ENCODE assay signal across 28 mouse cellular contexts in the genomic region with DNA sequence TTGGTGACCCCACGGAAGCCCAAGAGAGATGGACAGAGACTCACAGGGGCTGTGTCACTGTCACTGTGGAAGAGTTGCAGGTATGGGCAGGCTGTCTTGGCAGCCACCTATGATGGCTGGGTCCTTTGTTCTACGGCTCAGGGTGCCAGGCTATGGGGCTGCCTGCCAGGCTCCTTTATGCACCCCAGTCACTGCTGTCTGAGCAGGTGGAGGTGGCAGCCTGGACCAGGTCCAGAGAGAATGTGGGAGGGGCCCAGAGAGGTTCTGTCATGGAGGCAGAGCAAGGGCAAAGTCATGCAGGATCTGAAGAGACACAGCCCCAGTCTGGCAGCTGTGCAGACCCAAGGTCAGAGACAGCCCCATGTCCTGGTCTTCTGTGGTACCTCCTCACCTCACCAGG. TPM values are rescaled to one million over a fixed set of nuclear protein-coding genes. Genes with fewer than 3 reads are reported as not detected.
A peak's percentile ranks its signal among the peaks of the same experiment; 100 is the strongest.
DNase-seq lines count a peak whose midpoint lies in the region; ATAC-seq and TF ChIP-seq lines count a peak whose summit lies in the region.
"Had no signal": no experiment of that assay in that cellular context is flagged by ENCODE, and none has a peak within 500 bp of the region (broad histone marks: within the 10 kb centered on the region; RNA-seq: fewer than 3 reads in every experiment).

No protein-coding gene starts in this region.

- WGBS in cerebellum, adult 2 months: 24% methylated on average over 2 of the region's 2 CpGs

- ATAC-seq in erythroblast, adult 5-6 weeks (replicated peaks; ENCODE audit: low FRiP score, poor library complexity, severe bottlenecking): no peak
- ATAC-seq: forebrain, embryonic 16.5 days; liver, embryonic 12.5 days had no signal

- no peaks in the 10 kb centered on the region for H3K27me3 ChIP-seq in cerebellum, adult 2 months (ENCODE audit: control insufficient read depth, insufficient read depth, low read length)

- no peak overlapping the region for H3K27ac ChIP-seq in cerebellum, adult 2 months (ENCODE audit: insufficient read depth, low read length)
- H3K27ac ChIP-seq: embryonic facial prominence, embryonic 12.5 days; hindbrain, embryonic 13.5 days; limb, embryonic 13.5 days; liver, embryonic 12.5 days; midbrain, embryonic 10.5 days; stomach, embryonic 15.5 days had no signal

- peak; percentile 6 to 27 for DNase-seq in kidney, postnatal 36 days
- no peak for DNase-seq in kidney, postnatal 4 days
- peak; percentile 84 to 89 for DNase-seq in cerebellum, adult 2 months
- DNase-seq in cerebellum, postnatal 14 days: peak; percentile 82 to 86
- DNase-seq in testis, postnatal 14 days (ENCODE audit: low spot score): peak; percentile 44
- no peak for DNase-seq in neural tube, embryonic 10.5 days (ENCODE audit: extremely low spot score, low spot score)
- DNase-seq: adrenal gland, adult 2 months; gastrocnemius, postnatal 14 days; heart, adult 18-20 months; kidney, adult 9 months; lung, adult 18-20 months; lung, postnatal 10 days; retina, postnatal 1 day; right cerebral cortex, postnatal 4 days; thymus, adult 2 months had no signal

- no peak for TF ChIP-seq POLR2A in cerebellum, adult 2 months (IDR thresholded peaks at IDR 0.05; ENCODE audit: borderline replicate concordance, insufficient read depth, low read length)

- H3K4me3 ChIP-seq in cerebellum, adult 2 months (replicated peaks; ENCODE audit: insufficient read depth, low read depth, low read length): no peak overlapping the region
- H3K4me3 ChIP-seq: embryonic facial prominence, embryonic 12.5 days; erythroblast, embryonic 14.5 days; hindbrain, embryonic 13.5 days; limb, embryonic 13.5 days; liver, embryonic 12.5 days; midbrain, embryonic 10.5 days; stomach, embryonic 15.5 days had no signal

- H3K4me1 ChIP-seq in cerebellum, adult 2 months (ENCODE audit: control insufficient read depth, insufficient read depth, low read length): peaks cover 82% of the 10 kb centered on the region

- no peak for TF ChIP-seq CTCF in cerebellum, adult 2 months (IDR thresholded peaks at IDR 0.05; ENCODE audit: borderline replicate concordance, insufficient read depth, low read depth, low read length)

RNA-seq across cellular contexts. Expression of gene Dtx1, which starts 8.8 kb away (rescaled TPM):
- polyA plus RNA-seq in cerebellum, adult 2 months (2012; rRNA removed): 123 and 127 TPM in 2 replicates
- not detected in 2 replicates for total RNA-seq in erythroblast, adult 5-6 weeks (2015; ENCODE audit: low replicate concordance)
- total RNA-seq in erythroblast, adult 5-6 weeks (2017; ENCODE audit: low replicate concordance): not detected in 2 replicates
- polyA plus RNA-seq: C2C12; erythroblast, embryonic 14.5 days had no signal

RNA-seq across cellular contexts. Expression of gene Oas2, which starts 46.7 kb away (rescaled TPM):
- 0.41 and 0.80 TPM in 2 replicates for polyA plus RNA-seq in cerebellum, adult 2 months (2012; rRNA removed)
- total RNA-seq in erythroblast, adult 5-6 weeks (2015; ENCODE audit: low replicate concordance): 10.2 and 17.9 TPM in 2 replicates
- 3.8 and 7.0 TPM in 2 replicates for total RNA-seq in erythroblast, adult 5-6 weeks (2017; ENCODE audit: low replicate concordance)
- polyA plus RNA-seq: C2C12; erythroblast, embryonic 14.5 days; midbrain, embryonic 10.5 days; neural tube, embryonic 11.5 days had no signal

RNA-seq across cellular contexts. Expression of gene Rasal1, which starts 54.4 kb away (rescaled TPM):
- polyA plus RNA-seq in cerebellum, adult 2 months (2012; rRNA removed): 24.7 and 30.5 TPM in 2 replicates
- total RNA-seq in erythroblast, adult 5-6 weeks (2015; ENCODE audit: low replicate concordance): not detected in 2 replicates
- not detected in 2 replicates for total RNA-seq in erythroblast, adult 5-6 weeks (2017; ENCODE audit: low replicate concordance)
- total RNA-seq: gastrocnemius, postnatal 14 days; heart, postnatal 25 days had no signal
- polyA plus RNA-seq: C2C12; heart, embryonic 14.5 days; neural tube, embryonic 11.5 days had no signal

Comparison
In these comparisons a context has a peak if more than half of its experiments do, and no peak if none do; other contexts are left out.
1. DNase-seq: peak in kidney, postnatal 36 days (2 of 2), cerebellum, adult 2 months (2 of 2), cerebellum, postnatal 14 days (2 of 2) and testis, postnatal 14 days (single experiment); none in kidney, postnatal 4 days (0 of 2) and neural tube, embryonic 10.5 days (single experiment).